Mouse (Mus musculus) frontal cortex, postnatal 25 days (tissue): ENCODE data around the gene Pcp4l1.
A peak's percentile ranks its signal among the peaks of the same experiment; 100 is the strongest.

Experiments used
- DNase-seq, 2 experiments: peaks; one replicate each; pipeline ENCODE4 v3.0.0; 2022; ENCODE audit warnings: low spot score in 2 of 2

Pcp4l1 gene

DNA sequence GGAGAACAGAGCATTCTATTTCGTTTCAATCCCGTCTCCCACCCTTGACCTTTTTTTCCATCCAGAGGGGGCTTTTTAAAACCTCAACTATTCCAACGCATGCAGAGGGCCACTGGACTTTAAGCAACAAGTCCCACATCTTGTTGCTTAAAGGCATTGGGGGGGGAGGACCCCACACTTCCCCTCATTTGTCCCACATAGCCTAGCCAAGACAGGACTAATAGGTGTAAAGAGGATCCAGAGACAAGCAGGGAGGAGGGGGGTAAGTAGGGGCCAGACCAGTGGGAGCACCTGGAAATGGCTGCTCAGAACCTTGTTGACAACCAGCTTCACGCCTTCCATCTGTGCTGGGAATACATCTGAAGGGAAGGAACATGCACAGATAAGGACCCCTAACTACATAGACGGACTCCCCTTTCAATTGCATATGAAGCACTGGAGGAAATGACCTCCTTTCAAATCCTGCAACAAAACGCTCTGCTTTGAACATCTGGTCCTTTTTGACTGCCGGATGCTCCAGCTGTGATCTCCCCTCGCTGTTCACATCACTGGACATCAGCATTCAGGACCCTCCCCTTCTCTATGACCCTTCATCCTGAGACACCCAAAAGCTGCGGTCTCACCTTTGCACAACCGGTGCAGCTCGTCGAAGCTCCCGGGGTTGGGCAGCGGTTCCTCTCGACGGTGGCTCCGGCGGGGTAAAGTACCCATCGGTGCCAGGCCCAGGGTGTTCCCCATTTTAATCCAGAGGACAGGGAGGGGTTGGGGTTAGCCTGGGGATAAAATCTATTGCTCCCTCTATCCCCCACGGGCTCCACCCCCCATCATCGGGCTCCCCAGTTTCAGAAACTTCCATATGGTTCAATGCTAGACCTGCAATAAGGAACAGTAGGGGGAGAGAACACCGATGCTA lies 25.5 kb upstream of the Pcp4l1 start:
- DNase-seq = peak; percentile 26 to 29

DNA sequence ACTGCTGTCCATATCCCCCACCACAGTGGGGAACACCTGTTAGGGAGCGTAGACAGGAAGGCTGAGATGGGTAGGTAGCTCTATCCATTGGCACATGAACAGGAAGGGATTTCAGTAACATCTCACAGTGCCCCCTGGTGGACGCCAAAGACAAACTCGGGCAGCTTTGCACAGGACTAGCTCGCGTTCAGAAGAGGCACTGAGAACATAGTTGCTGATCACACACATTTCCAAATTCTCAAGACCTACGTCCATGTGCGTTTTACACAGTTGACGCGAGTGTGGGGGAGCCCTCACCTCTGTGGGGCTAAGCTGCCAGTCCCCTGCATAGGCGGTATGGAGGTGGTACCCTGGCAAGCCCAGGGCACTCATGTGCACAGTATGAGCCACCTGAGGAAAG lies 24.8 kb upstream of the Pcp4l1 start:
- peak; percentile 82 to 91 for DNase-seq

DNA sequence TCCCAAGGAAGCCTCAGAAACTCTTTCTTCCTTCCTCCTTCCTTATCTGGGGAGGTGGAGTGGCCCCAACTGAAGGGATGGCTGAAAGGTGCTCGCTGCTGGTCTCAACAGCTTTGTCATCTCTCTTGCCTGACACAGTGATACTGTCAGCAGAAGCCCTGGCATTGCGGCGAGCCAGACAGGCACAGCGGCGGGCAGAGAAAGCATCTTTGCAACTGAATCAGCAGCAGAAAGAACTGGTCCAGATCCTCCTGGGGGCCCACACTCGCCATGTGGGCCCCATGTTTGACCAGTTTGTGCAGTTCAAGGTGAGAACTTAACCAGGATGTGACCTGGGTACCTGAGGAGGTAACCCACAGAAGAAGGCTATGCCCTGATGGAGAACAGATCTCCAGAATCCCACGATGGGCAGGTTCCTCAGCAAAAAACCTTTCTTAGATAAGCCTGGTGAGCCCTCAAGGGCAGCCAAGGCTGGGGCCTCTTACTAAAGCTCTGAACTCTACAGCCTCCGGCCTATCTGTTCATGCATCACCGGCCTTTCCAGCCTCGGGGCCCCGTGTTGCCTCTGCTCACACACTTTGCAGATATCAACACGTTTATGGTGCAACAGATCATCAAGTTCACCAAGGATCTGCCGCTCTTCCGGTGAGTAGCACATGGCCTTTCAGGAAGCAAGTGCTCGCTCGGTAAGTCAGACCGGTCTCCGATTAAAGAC lies 20.3 kb upstream of the Pcp4l1 start:
- DNase-seq = no peak

DNA sequence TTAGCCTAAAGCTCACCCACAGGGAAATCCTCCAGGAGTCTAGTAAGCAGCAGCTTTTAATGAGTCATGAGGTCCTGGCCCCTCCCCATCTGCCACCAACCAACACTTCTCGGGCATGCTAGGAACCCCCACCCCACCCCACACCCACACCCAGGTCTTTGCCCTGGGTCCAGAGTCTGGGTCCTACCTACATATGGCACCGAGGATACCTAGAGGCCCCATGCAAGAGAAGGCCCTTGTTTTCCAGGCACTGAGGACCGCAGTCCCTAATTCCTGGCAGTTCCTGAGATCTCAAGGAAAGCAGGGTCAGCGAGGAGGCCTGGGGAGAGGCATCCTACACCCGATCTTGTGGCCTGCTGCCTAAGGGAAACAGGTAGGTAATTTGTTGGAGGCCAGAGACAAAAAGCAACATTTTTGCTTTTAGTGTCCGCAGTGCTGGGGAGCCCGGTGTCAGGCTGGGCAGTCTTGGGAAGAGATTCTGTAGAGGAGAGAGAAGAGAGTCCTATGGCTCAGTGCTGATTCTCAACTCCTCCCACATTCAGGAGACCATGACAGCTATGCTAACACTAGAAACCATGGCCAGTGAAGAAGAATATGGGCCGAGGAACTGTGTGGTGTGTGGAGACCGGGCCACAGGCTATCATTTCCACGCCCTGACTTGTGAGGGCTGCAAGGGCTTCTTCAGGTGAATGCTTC lies 17.9 kb upstream of the Pcp4l1 start, which contains the start of gene Nr1i3:
Gene Nr1i3 (plus strand): TSS at position 170 of the 696 bp plus-strand sequence.
- no peak for DNase-seq

DNA sequence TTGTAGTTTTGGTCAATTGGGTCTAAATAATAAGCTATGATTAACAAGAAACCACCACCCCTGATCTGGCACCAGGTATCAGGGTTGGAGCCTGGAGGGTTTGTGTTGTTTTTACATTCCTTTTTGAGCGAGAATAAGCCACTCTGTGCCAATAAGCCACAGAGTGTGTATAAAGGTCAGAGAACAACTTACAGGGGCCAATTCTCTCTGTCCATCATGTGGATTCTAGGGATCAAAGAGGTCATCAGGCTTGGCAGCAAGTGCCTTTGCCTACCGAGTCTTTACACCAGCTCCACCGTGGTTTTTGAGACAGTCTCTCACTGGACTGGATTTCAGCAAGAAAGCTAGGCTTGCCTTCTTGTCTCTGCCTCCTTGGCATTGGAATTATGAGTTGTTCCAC lies 16.8 kb upstream of the Pcp4l1 start:
- no peak for DNase-seq

DNA sequence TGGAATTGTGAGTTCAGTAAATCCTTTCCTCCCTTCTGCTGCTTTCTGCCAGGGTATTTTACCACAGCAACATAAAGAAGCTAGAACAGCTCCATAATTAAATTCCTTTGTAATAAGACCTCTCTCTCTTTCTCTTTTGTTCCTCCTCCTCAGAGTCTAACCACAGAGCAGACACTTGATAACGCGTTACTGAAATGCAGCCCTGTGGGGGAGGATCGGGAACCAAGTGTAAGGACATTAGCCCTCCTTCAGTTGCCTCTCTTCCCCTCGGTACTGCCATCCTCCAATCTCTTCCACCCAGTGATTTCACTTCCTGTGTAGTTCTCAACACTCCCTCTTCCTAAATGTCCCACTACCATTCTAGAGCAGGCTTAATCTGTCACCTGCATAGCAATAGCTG lies 13.3 kb upstream of the Pcp4l1 start:
- no peak for DNase-seq

DNA sequence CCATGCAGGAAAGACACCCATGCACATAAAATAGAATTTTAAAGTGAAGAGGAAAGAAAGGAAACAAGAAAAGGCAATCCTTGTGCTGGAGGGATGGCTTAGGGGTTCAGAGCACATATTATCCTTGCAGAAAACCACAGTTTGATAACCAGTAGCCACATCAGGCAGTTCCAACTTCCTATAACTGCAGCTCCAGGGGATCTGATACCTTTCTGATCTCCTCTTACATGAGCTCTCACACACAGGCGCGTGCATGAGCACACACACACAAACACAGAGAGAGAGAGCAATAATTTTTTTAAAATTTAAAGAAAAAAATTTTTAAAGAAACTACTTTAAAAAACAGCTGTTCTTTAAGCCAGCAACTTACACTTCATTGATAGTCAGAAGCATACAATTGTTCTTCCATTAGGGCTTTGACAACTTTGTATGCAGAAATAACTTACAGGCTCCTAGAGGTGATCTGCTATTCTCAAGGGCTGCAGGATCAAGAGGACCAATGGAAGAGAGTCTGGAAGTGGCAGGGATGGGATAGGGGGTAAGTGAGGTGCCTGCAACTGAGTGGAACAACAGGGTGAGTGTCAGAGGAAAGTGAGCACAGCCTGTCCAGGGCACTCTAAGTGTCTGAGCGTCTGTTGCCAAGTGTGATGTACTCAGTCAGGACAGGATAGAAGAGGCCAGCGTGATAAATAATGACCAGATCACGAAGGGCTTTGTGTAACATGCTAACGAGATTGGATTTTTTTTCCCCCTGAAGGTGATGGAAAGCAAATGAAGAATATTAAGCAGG lies 9.8 kb upstream of the Pcp4l1 start:
- no peak for DNase-seq

DNA sequence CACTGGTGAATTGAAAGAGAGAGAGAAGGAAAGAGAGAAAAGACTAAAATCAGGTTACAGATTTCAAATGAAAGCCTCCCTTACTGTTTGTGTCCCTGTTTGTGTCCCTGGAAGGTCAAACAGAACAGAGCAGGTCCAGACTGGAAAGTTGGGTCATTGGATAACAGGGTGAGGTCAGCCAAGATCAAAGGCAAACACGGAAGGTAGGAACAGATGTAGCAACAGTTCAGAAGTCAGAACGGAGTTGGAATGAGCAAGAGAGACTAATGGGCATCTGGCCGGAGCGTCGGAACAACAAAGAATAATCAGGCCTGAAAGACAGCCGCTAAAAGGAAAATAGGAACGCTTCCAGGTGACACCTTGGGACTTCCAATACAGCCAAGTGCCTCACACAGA lies 8.2 kb upstream of the Pcp4l1 start:
- DNase-seq = no peak

DNA sequence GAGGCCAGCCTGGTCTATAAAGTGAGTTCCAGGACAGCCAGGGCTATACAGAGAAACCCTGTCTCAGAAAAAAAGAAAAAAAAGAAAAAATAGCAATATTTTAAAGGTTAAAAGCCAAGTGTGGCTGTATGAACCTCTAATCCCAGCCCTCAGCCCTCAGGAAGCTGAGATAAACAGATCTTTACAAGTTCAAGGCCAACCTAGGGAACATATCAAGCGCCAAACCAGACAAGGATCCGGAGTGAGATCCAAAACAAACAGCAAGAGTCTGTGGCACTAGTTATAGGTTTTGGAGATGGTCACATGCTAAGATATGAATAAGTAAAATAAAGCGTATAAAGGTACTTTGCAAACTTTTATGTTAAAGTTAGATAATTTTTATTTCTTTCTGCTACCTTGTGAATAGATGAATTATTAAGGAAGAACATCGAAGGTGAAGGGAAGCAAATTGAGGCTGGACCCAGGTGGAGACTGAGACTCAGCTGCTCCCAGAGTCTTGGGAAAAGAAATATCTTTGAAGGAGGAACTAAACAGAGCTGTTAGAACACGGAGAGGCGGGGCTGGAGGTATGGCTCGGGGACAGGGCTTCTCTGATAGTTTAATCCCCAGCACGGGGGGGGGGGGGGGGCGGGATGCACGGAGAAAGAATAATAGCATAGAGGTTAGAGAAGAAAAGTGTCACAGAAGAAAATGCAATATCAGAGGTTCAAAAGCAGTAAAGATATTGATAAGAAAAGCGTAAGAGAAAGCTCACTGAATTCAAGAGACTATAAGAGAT lies 7.6 kb upstream of the Pcp4l1 start:
- DNase-seq = no peak

DNA sequence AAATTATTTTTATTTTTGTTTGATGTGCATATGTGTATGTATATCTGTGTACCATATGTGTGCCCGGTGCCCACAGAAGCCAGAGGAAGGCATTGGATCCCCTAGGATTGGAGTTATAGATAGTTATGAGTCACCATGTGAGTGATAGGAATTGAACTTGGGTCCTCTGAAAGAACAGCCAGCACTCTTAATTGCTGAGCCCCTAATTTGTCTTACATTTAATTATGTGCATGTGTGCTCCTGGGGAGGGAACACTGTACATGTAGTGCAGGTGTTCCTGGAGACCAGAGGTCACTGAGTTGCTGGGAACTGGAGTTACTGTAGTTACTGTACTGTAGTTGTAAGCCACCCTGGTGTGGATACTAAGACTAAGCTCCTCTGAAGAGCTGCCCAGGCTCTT lies 4.7 kb upstream of the Pcp4l1 start:
- no peak for DNase-seq

DNA sequence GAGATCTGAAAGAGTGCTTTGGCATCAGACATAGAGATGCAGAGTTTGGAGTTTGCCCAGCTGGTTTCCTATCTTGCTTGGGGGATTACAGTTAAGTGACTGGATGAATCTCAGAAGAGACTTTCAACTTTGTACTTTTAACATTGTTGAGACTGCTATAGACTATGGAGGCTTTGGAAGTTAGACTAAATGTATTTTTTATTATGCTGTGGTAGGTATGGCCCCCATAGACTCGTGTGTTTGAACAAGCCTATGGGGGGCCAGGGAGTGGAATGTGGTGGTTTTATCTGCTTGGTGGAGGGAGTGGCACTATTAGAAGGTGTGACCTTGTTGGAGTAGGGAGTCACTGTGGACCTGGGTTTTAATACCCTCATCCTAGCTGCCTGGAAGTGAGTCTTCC lies 3.5 kb upstream of the Pcp4l1 start:
- DNase-seq = no peak

DNA sequence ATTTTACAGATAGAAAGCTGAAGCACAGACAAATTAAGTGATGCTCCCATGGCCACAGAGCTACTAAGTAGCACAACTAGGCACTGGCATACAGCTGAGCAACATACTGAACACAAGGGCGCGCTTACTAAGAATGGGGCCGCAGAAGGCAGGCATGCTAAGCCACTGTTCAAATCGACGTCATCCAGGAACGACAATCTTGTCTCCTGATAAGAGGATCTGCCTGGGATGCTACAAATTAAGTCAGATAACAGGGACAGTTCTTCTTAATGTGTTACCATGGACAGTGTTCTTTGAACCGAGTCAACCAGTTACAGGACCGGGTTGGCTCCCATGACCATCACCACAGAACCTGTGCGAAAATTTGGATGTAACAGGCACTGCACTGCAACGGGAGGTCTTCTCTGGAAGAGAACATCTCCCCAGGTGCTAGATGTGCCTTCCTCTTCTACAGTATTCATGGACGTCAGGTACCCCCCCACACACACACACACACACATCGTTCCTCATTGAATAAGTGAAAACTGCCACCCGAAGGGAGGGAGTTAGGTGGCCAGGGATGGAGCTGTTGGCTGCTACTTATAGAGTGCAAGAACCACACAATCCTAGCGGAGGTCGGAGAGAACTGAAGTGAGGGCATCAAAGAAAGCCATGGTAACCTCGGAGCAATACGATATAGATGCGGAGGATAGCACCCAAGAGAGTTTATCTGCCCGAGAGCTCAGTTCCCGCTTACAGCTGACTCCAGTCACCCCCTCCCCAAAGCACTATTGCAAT lies 834 bp downstream of the Pcp4l1 start:
- DNase-seq = no peak

DNA sequence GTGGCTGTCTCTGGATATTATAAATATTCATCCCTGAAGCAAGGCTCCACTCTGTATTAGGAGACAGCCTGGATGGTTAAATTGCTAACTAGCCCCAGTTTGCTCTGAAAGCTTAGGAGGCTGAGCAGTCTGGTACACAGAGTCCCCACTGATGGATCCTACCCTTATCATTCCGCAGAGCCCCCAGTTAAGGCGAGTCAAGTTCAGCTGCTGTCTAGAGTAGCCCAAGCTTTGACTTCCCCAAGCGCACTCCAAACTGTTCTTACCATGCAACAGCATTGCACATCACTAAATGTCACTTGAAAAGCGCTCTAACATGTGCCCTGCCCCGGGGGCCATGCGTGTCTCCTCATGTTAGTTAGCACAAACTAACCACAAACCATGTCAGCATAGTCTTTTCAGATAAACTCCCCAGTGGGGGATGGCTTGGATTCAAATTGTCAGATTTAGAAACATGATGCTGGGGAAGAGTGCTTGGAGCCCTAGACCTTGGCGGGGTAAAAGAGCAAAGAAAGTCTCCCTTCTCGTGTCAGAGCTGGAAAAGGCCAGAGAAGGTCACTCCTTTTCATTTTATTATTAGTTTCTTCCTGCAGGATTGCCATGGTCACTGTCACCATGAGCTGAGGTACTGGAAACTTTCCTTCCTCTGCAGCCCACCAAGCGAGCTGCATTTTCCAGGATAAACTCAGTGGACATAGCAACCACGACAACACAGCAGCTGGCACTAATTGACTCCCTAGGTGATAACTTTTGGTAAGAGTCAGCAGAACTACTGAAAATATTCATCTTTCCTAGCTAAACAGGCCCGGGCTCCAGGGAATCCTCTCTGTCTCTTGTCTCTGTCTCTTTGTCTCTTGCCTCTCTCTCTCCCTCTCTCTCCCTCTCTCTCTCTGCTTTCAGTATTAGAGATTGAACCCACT lies 1.9 kb downstream of the Pcp4l1 start:
- DNase-seq = no peak

DNA sequence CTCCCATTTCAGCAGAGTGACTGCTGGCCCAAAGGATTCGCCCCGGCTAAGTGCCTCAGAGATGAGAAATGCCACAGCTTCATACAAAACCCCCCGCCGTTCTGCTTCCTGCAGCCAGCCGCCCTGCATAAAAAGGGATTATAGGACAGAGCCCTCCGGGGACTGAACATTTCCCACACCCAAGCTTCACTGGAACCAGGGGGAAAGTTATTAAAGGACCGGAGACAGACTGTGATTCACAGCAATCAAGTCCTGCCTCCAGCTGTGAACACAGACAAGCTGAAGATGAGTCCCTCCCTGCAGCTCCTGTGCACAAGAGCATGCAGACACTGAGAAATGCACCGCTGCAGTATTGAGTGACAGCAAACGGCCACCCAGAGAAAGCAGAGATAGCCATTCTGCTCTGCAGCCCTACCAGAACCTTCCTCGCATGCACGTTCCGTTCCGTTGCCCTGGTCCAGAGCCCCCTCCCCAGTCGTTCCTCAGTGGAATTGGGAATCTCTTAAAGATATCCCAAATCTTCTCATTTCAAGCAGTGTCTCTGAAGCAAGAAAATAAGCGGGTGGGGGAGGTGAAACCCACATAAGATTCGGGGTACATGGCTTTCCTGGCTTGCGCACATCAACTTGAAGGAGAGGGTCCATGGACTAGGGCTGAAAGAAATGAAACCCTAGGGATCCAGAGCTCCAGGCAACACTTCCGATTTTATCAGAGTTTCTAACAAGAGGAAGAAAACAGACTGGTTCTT lies 2.8 kb downstream of the Pcp4l1 start:
- no peak for DNase-seq

DNA sequence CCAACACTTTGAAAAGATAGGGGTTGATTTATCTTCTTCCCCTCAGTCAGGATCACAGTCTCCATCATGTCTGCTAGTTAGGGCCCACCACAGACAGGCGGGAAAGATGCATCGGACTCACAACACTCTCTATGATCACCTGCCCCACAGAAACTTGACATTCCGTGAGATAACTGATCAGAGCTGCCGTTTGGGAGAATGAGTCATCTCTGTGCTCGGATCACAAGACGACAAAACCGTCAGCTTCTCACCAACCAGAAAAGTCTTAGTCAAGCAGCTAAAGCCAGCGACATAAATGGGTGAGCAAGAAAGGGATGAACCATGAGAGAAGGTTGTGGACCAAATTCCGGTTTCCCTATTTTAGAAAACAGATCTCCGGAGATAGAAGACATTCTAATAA lies 3.8 kb downstream of the Pcp4l1 start:
- no peak for DNase-seq

DNA sequence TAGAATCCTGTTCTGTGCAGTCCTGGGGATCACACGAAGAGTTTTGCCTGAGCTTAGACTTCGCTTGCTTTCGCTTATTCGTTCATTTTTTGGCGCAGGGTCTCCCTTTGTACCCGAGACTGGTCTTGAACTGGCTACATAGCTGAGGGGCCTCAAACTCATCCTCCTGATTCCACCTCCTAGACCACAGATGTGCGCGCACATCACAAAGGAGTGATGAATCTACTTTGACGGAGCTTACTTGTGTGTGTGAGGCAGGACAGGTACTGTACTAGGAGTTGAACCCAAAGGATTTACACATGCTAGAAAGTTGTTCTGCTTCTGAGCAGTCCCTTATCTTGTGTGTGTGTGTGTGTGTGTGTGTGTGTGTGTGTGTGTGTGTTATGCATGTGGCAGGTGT lies 5.2 kb downstream of the Pcp4l1 start:
- no peak for DNase-seq

DNA sequence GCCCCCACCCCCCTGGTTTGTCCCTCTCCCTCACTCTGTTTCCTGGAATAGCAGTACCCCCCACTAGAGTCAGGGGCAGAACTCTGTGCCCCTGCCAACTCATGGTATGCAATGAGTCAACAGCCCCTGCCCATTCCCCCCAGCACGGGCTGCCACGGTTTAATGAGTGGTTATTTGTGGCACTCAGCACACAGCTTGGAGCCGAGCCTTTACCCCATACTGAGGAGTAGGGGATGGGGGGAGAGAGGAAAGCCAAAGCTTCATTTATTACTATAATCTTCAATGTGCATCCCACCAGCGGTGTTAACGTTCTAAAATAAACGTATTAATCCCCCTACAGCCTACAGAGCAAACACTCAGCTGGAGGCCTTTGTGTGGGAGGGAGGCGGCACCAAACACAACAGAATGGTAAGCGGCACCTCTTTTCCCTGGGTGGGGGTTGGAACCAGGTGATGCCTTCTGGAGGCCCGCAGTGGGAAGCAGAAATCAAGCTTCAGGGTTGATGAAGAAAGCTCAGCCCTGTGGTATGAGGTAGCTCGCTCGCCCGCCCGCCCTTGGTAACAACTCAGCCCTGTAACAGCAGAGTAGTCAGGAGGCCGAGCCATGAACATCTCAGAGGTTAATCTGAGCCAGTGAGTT lies 6.5 kb downstream of the Pcp4l1 start:
- no peak for DNase-seq

DNA sequence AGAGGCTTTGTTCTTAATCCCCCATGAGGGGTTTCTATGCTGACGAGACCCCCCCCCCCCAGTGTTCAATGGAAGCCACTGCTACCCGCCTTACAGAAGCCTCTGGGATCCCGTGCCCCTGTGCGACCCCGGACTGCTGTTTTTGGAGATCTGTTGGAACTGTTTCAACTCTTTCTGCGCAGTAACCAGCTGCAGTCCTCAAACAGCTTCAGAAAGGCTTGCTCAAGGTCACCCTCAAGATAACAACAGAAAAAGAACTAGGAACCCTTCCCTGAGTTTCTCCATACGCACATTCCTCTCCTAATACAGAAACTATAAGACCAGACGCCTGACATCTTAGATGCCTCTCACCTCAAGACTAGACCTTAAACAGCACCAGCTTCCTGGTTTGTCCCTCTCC lies 7.0 kb downstream of the Pcp4l1 start:
- DNase-seq = no peak
